Mouse (Mus musculus): Measurements from ENCODE around the gene Tap2. TPM values are rescaled to one million over a fixed set of nuclear protein-coding genes. Genes with fewer than 3 reads are reported as not detected.
"Not testable (repeated sequence)": the region's sequence is repeated elsewhere in the genome, so short reads cannot be mapped to it uniquely, and the experiment has no call there.

Tap2 gene
- polyA plus RNA-seq, 1 experiment from 2014 or later: 0.41 TPM

DNA sequence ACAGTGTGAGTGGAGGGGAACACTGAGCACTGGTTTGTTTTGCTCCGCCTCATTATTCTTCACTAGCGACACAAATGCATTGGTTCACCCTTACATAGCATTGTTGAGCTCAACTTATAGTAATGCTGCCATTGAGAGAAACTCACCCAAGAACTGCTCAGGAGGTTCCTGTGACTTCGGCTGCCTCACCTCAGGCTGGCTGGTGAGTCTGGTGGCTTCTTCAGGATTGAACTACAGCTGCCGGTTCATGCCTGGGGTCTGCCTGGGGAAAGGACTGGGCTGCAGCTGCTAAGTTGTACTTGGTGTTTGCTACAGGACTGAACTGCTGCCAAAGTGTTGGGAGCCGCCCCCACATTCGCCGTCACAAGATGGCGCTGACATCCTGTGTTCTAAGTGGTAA is 22.1 kb downstream of the Tap2 start:
- H3K4me1 ChIP-seq (replicated peaks; ENCODE audit: control insufficient read depth, insufficient read depth, low read length): no peaks in the 10 kb centered on the region
- DNase-seq (ENCODE audit: low spot score) (no peak), ATAC-seq (replicated peaks; ENCODE audit: low FRiP score) (no peak)
- no peak overlapping the region for H3K9ac ChIP-seq (ENCODE audit: low read length)
- WGBS: 95% methylated on average over 8 of the region's 8 CpGs
- H3K9me3 ChIP-seq (ENCODE audit: control insufficient read depth, low read length): no peaks in the 10 kb centered on the region
- H3K4me3 ChIP-seq (ENCODE audit: low read depth, low read length): no peak overlapping the region
- no peaks in the 10 kb centered on the region for H3K27me3 ChIP-seq (ENCODE audit: control insufficient read depth, insufficient read depth, low read length)
- no peak overlapping the region for H3K4me2 ChIP-seq (ENCODE audit: low read depth, low read length, severe bottlenecking)
- no peaks in the 10 kb centered on the region for H3K36me3 ChIP-seq (ENCODE audit: control insufficient read depth, insufficient read depth, low read length)
- no peak overlapping the region for H3K27ac ChIP-seq (ENCODE audit: low read depth, low read length)

DNA sequence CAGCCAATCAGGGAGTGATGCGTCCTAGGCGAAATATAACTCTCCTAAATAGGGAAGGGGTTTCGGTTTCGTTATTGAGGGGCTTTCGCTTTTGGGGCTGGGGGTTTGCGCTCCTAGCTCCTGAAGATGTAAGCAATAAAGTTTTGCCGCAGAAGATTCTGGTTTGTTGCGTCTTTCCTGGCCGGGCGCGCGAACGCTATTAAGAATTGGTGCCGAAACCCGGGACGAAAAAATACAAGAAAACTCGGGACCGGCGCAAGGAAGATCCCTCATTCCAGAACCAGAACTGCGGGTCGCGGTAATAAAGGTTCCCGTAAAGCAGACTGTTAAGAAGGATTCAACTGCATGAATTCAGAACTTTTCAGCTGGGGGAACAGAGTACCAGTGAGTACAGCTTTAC is 22.6 kb downstream of the Tap2 start:
- not testable (repeated sequence) for H3K4me3 ChIP-seq (ENCODE audit: low read depth, low read length); H3K9ac ChIP-seq (ENCODE audit: low read length); H3K27ac ChIP-seq (ENCODE audit: low read depth, low read length); DNase-seq (ENCODE audit: low spot score); H3K4me1 ChIP-seq (replicated peaks; ENCODE audit: control insufficient read depth, insufficient read depth, low read length); H3K36me3 ChIP-seq (ENCODE audit: control insufficient read depth, insufficient read depth, low read length); H3K27me3 ChIP-seq (ENCODE audit: control insufficient read depth, insufficient read depth, low read length); ATAC-seq (replicated peaks; ENCODE audit: low FRiP score); H3K4me2 ChIP-seq (ENCODE audit: low read depth, low read length, severe bottlenecking); H3K9me3 ChIP-seq (ENCODE audit: control insufficient read depth, low read length)
- WGBS: 97% methylated on average over 13 of the region's 23 CpGs

GRCm38 (mm10) chr17:34230971-34231370 is 27.6 kb downstream of the Tap2 start:
- not testable (repeated sequence) for H3K9ac ChIP-seq (ENCODE audit: low read length); DNase-seq (ENCODE audit: low spot score); ATAC-seq (replicated peaks; ENCODE audit: low FRiP score); H3K4me1 ChIP-seq (replicated peaks; ENCODE audit: control insufficient read depth, insufficient read depth, low read length); H3K36me3 ChIP-seq (ENCODE audit: control insufficient read depth, insufficient read depth, low read length); H3K4me3 ChIP-seq (ENCODE audit: low read depth, low read length); H3K27me3 ChIP-seq (ENCODE audit: control insufficient read depth, insufficient read depth, low read length); H3K9me3 ChIP-seq (ENCODE audit: control insufficient read depth, low read length); H3K27ac ChIP-seq (ENCODE audit: low read depth, low read length); H3K4me2 ChIP-seq (ENCODE audit: low read depth, low read length, severe bottlenecking)
- WGBS: 97% methylated on average over 7 of the region's 9 CpGs

DNA sequence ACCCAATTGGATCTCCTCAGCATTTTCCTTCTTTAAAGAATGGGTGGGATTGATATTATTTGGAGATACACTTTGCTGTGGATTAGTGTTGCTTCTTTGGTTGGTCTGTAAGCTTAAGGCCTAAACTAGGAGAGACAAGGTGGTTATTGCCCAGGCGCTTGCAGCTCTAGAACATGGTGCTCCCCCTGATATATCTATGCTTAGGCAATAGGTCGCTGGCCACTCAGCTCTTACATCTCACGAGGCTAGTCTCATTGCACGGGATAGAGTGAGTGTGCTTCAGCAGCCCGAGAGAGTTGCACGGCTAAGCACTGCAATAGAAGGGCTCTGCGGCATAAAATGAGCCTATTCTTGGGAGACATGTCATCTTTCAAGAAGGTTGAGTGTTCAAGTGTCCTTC is 28.7 kb downstream of the Tap2 start:
- not testable (repeated sequence) for H3K4me1 ChIP-seq (replicated peaks; ENCODE audit: control insufficient read depth, insufficient read depth, low read length); H3K9me3 ChIP-seq (ENCODE audit: control insufficient read depth, low read length); H3K4me2 ChIP-seq (ENCODE audit: low read depth, low read length, severe bottlenecking); H3K9ac ChIP-seq (ENCODE audit: low read length); ATAC-seq (replicated peaks; ENCODE audit: low FRiP score); DNase-seq (ENCODE audit: low spot score); H3K4me3 ChIP-seq (ENCODE audit: low read depth, low read length); H3K27ac ChIP-seq (ENCODE audit: low read depth, low read length); H3K36me3 ChIP-seq (ENCODE audit: control insufficient read depth, insufficient read depth, low read length); H3K27me3 ChIP-seq (ENCODE audit: control insufficient read depth, insufficient read depth, low read length)
- WGBS: 89% methylated on average over 5 of the region's 7 CpGs

GRCm38 (mm10) chr17:34234926-34235325 is 31.6 kb downstream of the Tap2 start:
- 57% methylated on average over 9 of the region's 9 CpGs for WGBS

DNA sequence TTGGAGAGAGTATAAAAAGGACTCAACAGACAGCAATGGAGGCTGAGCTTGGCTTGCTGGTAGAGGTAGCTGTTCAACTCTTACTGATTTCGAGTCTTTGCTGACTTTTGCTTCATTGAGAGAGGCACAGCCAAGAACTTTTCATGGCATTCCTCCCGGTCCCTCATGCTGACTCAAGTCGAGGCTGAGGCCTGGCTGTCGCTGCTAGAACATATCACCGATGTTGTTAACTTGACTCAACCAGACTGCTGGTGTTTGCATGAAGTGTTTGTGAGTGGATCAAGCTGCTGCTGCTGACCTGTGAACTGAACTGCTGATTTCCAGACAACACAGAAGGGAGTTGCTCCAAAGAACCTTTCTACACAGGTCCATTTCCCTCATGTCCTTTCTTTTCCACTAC is 33.4 kb downstream of the Tap2 start:
- no peaks in the 10 kb centered on the region for H3K4me1 ChIP-seq (replicated peaks; ENCODE audit: control insufficient read depth, insufficient read depth, low read length)
- H3K9me3 ChIP-seq (ENCODE audit: control insufficient read depth, low read length): no peaks in the 10 kb centered on the region; the same call in 1 of the 2 replicates
- H3K27ac ChIP-seq (ENCODE audit: low read depth, low read length): no peak overlapping the region
- DNase-seq (ENCODE audit: low spot score) (no peak), ATAC-seq (replicated peaks; ENCODE audit: low FRiP score) (no peak)
- H3K36me3 ChIP-seq (ENCODE audit: control insufficient read depth, insufficient read depth, low read length): no peaks in the 10 kb centered on the region
- H3K9ac ChIP-seq (ENCODE audit: low read length): no peak overlapping the region
- 87% methylated on average over 5 of the region's 5 CpGs for WGBS
- no peak overlapping the region for H3K4me3 ChIP-seq (ENCODE audit: low read depth, low read length)
- H3K27me3 ChIP-seq (ENCODE audit: control insufficient read depth, insufficient read depth, low read length): no peaks in the 10 kb centered on the region
- no peak overlapping the region for H3K4me2 ChIP-seq (ENCODE audit: low read depth, low read length, severe bottlenecking)

More at GRCm38 (mm10) chr17:34234926-34235325, 31.6 kb downstream of the Tap2 start:
- Histone ChIP-seq H3K9me3 (ENCODE audit: control insufficient read depth, low read length) (no peaks in the 10 kb centered on the region; the same call in 1 of the 2 replicates), H3K4me2 (ENCODE audit: low read depth, low read length, severe bottlenecking) (no peak overlapping the region), H3K27me3 (ENCODE audit: control insufficient read depth, insufficient read depth, low read length) (no peaks in the 10 kb centered on the region), H3K4me1 (replicated peaks; ENCODE audit: control insufficient read depth, insufficient read depth, low read length) (no peaks in the 10 kb centered on the region), H3K9ac (ENCODE audit: low read length) (no peak overlapping the region), H3K27ac (ENCODE audit: low read depth, low read length) (no peak overlapping the region), H3K4me3 (ENCODE audit: low read depth, low read length) (no peak overlapping the region), H3K36me3 (ENCODE audit: control insufficient read depth, insufficient read depth, low read length) (no peaks in the 10 kb centered on the region)
- ATAC-seq (replicated peaks; ENCODE audit: low FRiP score) (no peak), DNase-seq (ENCODE audit: low spot score) (peak; percentile 59)

DNA sequence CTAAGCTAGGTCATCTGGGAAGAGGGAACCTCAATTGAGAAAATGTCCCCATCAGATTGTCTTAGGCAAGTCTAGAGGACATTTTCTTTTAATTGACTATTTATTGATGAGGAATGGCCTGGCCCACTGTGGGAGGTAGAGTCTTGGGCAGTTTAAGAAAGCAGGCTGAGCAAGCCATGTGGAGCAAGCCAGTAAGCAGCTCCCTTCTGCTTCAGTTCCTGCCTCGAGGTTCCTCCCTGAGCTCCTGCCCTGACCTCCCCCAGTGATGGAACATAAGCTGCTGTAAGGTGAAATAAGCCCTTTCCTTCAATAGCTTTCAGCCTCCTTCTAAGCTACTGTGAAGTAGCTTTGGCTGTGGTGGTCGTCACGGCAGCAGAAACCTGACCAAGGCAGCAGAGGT is 34.4 kb downstream of the Tap2 start:
- Histone ChIP-seq H3K4me3 (ENCODE audit: low read depth, low read length) (no peak overlapping the region), H3K4me2 (ENCODE audit: low read depth, low read length, severe bottlenecking) (no peak overlapping the region), H3K9ac (ENCODE audit: low read length) (no peak overlapping the region), H3K4me1 (replicated peaks; ENCODE audit: control insufficient read depth, insufficient read depth, low read length) (no peaks in the 10 kb centered on the region), H3K27me3 (ENCODE audit: control insufficient read depth, insufficient read depth, low read length) (no peaks in the 10 kb centered on the region), H3K36me3 (ENCODE audit: control insufficient read depth, insufficient read depth, low read length) (no peaks in the 10 kb centered on the region), H3K27ac (ENCODE audit: low read depth, low read length) (no peak overlapping the region), H3K9me3 (ENCODE audit: control insufficient read depth, low read length) (no peaks in the 10 kb centered on the region; the same call in 1 of the 2 replicates)
- DNase-seq (ENCODE audit: low spot score) (no peak), ATAC-seq (replicated peaks; ENCODE audit: low FRiP score) (no peak)
- 76% methylated on average over 3 of the region's 3 CpGs for WGBS

- H3K4me3 ChIP-seq (ENCODE audit: low read depth, low read length): no peak within 1 kb of the TSS
- no peaks in the 10 kb centered on the region for H3K27me3 ChIP-seq (ENCODE audit: control insufficient read depth, insufficient read depth, low read length)
- H3K27ac ChIP-seq (ENCODE audit: low read depth, low read length): no peak within 1 kb of the TSS
- H3K9me3 ChIP-seq (ENCODE audit: control insufficient read depth, low read length): no peaks in the 10 kb centered on the region
- H3K36me3 ChIP-seq (ENCODE audit: control insufficient read depth, insufficient read depth, low read length): no peaks in the 10 kb centered on the region
- no peak within 1 kb of the TSS for H3K9ac ChIP-seq (ENCODE audit: low read length)
- DNase-seq (ENCODE audit: low spot score): no peak
- ATAC-seq (replicated peaks; ENCODE audit: low FRiP score): no peak
- H3K4me2 ChIP-seq (ENCODE audit: low read depth, low read length, severe bottlenecking): no peak within 1 kb of the TSS
- 63% methylated on average over 3 of the region's 3 CpGs for WGBS
- H3K4me1 ChIP-seq (replicated peaks; ENCODE audit: control insufficient read depth, insufficient read depth, low read length): no peaks in the 10 kb centered on the region
These were observed 35.4 kb downstream of the Tap2 start, which contains the start of gene H2-Ob for GRCm38 (mm10) chr17:34238706-34239105. TSS of gene H2-Ob (plus strand) at chr17:34238903.

DNA sequence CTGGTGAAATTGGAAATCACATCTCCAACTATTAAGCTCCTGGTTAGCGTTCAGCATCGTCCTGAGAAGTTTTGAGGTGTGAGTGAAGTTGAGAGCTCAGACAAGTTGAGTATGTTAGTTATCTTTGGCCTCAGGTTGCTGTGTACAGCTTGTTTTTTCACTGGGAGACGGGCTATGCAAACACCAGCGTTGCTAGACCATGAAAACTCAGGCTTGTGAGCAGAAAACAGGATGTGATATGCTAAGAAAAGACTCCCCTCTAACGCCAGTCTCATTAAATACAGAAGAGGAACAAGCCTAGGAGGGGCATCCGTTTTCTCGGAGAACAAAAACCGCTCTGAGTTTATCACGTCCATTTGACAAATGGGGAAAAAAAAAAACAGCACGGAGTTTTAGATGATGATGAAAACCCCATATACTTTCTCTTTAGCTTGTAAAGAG is 36.3 kb downstream of the Tap2 start:
- H3K27ac ChIP-seq (ENCODE audit: low read depth, low read length): no peak overlapping the region
- ATAC-seq (replicated peaks; ENCODE audit: low FRiP score) (no peak), DNase-seq (ENCODE audit: low spot score) (no peak)
- H3K4me1 ChIP-seq (replicated peaks; ENCODE audit: control insufficient read depth, insufficient read depth, low read length): no peaks in the 10 kb centered on the region
- no peaks in the 10 kb centered on the region for H3K27me3 ChIP-seq (ENCODE audit: control insufficient read depth, insufficient read depth, low read length)
- no peaks in the 10 kb centered on the region for H3K9me3 ChIP-seq (ENCODE audit: control insufficient read depth, low read length)
- WGBS: 78% methylated on average over 10 of the region's 10 CpGs
- H3K9ac ChIP-seq (ENCODE audit: low read length): no peak overlapping the region
- no peaks in the 10 kb centered on the region for H3K36me3 ChIP-seq (ENCODE audit: control insufficient read depth, insufficient read depth, low read length)
- no peak overlapping the region for H3K4me2 ChIP-seq (ENCODE audit: low read depth, low read length, severe bottlenecking)
- H3K4me3 ChIP-seq (ENCODE audit: low read depth, low read length): no peak overlapping the region
